17 mouse cellular contexts compared by ENCODE assay signal in the genomic region with DNA sequence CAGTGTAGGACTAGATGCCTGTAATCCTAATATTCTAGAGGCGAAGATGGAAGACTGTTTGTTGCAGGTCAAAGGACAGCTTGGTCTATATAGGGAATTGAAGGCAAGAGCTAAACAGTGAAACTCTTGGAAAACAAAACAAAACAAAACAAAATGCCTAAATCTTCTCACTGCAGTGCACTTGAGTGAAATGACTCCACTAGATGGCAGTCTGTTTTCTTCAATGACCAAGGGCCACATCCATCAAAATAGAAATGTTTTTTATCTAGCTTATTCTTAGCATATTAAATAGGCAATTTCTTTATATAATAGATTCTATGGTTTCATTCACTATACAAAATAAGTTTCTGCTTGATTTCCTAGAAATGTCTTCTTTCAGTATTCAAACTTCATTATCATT.
DNase-seq lines count a peak whose midpoint lies in the region; ATAC-seq and TF ChIP-seq lines count a peak whose summit lies in the region.
"Had no signal": no experiment of that assay in that cellular context is flagged by ENCODE, and none has a peak within 500 bp of the region (broad histone marks: within the 10 kb centered on the region; RNA-seq: fewer than 3 reads in every experiment).

No protein-coding gene starts in this region.

- H3K9ac ChIP-seq in forebrain, embryonic 14.5 days (ENCODE audit: low read length), result no peak overlapping the region
- no peak overlapping the region for H3K9ac ChIP-seq in forebrain, postnatal 0 days
- no peak overlapping the region for H3K9ac ChIP-seq in lung, embryonic 14.5 days
- H3K9ac ChIP-seq: forebrain, embryonic 13.5 days; heart, embryonic 15.5 days; hindbrain, embryonic 15.5 days; lung, embryonic 15.5 days; midbrain, embryonic 12.5 days; neural tube, embryonic 13.5 days had no signal

- no peaks in the 10 kb centered on the region for H3K4me1 ChIP-seq in forebrain, embryonic 14.5 days (ENCODE audit: control insufficient read depth, insufficient read depth, low read length)
- H3K4me1 ChIP-seq in forebrain, postnatal 0 days (ENCODE audit: insufficient read depth), result no peaks in the 10 kb centered on the region
- H3K4me1 ChIP-seq in lung, embryonic 14.5 days (ENCODE audit: insufficient read depth), result no peaks in the 10 kb centered on the region
- H3K4me1 ChIP-seq: forebrain, embryonic 13.5 days; heart, embryonic 15.5 days; hindbrain, embryonic 15.5 days; lung, embryonic 15.5 days; midbrain, embryonic 12.5 days; neural tube, embryonic 13.5 days had no signal

- H3K4me3 ChIP-seq in forebrain, embryonic 14.5 days (ENCODE audit: low read depth, low read length), result no peak overlapping the region
- H3K4me3 ChIP-seq in forebrain, postnatal 0 days (ENCODE audit: low read depth, low read length), result no peak overlapping the region
- no peak overlapping the region for H3K4me3 ChIP-seq in lung, embryonic 14.5 days (ENCODE audit: low read depth, low read length)
- H3K4me3 ChIP-seq: forebrain, embryonic 13.5 days; heart, embryonic 15.5 days; hindbrain, embryonic 15.5 days; lung, embryonic 15.5 days; midbrain, embryonic 12.5 days; neural tube, embryonic 13.5 days had no signal

- no peaks in the 10 kb centered on the region for H3K27me3 ChIP-seq in forebrain, embryonic 14.5 days (replicated peaks; ENCODE audit: control insufficient read depth, insufficient read depth, low read length)
- H3K27me3 ChIP-seq in forebrain, postnatal 0 days (ENCODE audit: insufficient read depth, low read length), result no peaks in the 10 kb centered on the region
- no peaks in the 10 kb centered on the region for H3K27me3 ChIP-seq in lung, embryonic 14.5 days (ENCODE audit: insufficient read depth, low read length)
- H3K27me3 ChIP-seq: forebrain, embryonic 13.5 days; heart, embryonic 15.5 days; hindbrain, embryonic 15.5 days; lung, embryonic 15.5 days; midbrain, embryonic 12.5 days; neural tube, embryonic 13.5 days had no signal

- ATAC-seq in forebrain, embryonic 14.5 days, result no peak
- no peak for ATAC-seq in forebrain, postnatal 0 days
- no peak for ATAC-seq in lung, embryonic 14.5 days (ENCODE audit: insufficient read depth)
- peak; percentile 65 for ATAC-seq in megakaryocyte progenitor cell, adult 5-6 weeks (replicated peaks; ENCODE audit: poor library complexity)
- ATAC-seq: forebrain, embryonic 13.5 days had no signal

- H3K27ac ChIP-seq in forebrain, embryonic 14.5 days (ENCODE audit: low read depth, low read length), result no peak overlapping the region
- H3K27ac ChIP-seq in forebrain, postnatal 0 days (ENCODE audit: low read depth, low read length), result no peak overlapping the region
- no peak overlapping the region for H3K27ac ChIP-seq in lung, embryonic 14.5 days (ENCODE audit: low read depth)
- H3K27ac ChIP-seq: forebrain, embryonic 13.5 days; heart, embryonic 15.5 days; hindbrain, embryonic 15.5 days; lung, embryonic 15.5 days; midbrain, embryonic 12.5 days; neural tube, embryonic 13.5 days had no signal

- no peaks in the 10 kb centered on the region for H3K36me3 ChIP-seq in forebrain, embryonic 14.5 days (ENCODE audit: control insufficient read depth, insufficient read depth, low read length)
- no peaks in the 10 kb centered on the region for H3K36me3 ChIP-seq in forebrain, postnatal 0 days (ENCODE audit: insufficient read depth)
- H3K36me3 ChIP-seq in lung, embryonic 14.5 days (ENCODE audit: insufficient read depth), result no peaks in the 10 kb centered on the region
- H3K36me3 ChIP-seq: heart, embryonic 15.5 days; hindbrain, embryonic 15.5 days; lung, embryonic 15.5 days; midbrain, embryonic 12.5 days; neural tube, embryonic 13.5 days had no signal

- 84% methylated on average over 1 of the region's 1 CpGs for WGBS in forebrain, embryonic 14.5 days
- WGBS in forebrain, postnatal 0 days, result 86% methylated on average over 1 of the region's 1 CpGs
- WGBS in lung, embryonic 14.5 days, result 68% methylated on average over 1 of the region's 1 CpGs

- no peak overlapping the region for H3K4me2 ChIP-seq in forebrain, embryonic 14.5 days (ENCODE audit: low read length)
- no peak overlapping the region for H3K4me2 ChIP-seq in forebrain, postnatal 0 days (ENCODE audit: low read depth)
- H3K4me2 ChIP-seq in lung, embryonic 14.5 days, result no peak overlapping the region
- H3K4me2 ChIP-seq: forebrain, embryonic 13.5 days; heart, embryonic 15.5 days; hindbrain, embryonic 15.5 days; lung, embryonic 15.5 days; midbrain, embryonic 12.5 days; neural tube, embryonic 13.5 days had no signal

- TF ChIP-seq CTCF in forebrain, postnatal 0 days (IDR thresholded peaks at IDR 0.05; ENCODE audit: low read depth), result no peak
- no peak for TF ChIP-seq CTCF in lung, embryonic 14.5 days (IDR thresholded peaks at IDR 0.05; ENCODE audit: low read depth)

- DNase-seq in forebrain, embryonic 14.5 days (ENCODE audit: low spot score), result peak; percentile 1
- DNase-seq in forebrain, postnatal 0 days, result no peak
- peak; percentile 25 for DNase-seq in lung, embryonic 14.5 days
- no peak for DNase-seq in lung, adult 18-20 months
- peak; percentile 7 for DNase-seq in ES-CJ7 (ENCODE audit: low read depth, low spot score)
- DNase-seq in urinary bladder, adult 2 months (ENCODE audit: low spot score), result no peak
- DNase-seq in adrenal gland, postnatal 10 days, result no peak
- DNase-seq: cerebellum, adult 8-10 months; gastrocnemius, postnatal 14 days; kidney, adult 9 months had no signal

- H3K9me3 ChIP-seq in forebrain, embryonic 14.5 days (replicated peaks; ENCODE audit: control insufficient read depth, low read length), result no peaks in the 10 kb centered on the region
- no peaks in the 10 kb centered on the region for H3K9me3 ChIP-seq in forebrain, postnatal 0 days (ENCODE audit: low read length)
- no peaks in the 10 kb centered on the region for H3K9me3 ChIP-seq in lung, embryonic 14.5 days (ENCODE audit: low read depth, low read length)
- H3K9me3 ChIP-seq: forebrain, embryonic 13.5 days; heart, embryonic 15.5 days; hindbrain, embryonic 15.5 days; lung, embryonic 15.5 days; midbrain, embryonic 12.5 days; neural tube, embryonic 13.5 days had no signal

Comparison
In these comparisons a context has a peak if more than half of its experiments do, and no peak if none do; other contexts are left out.
1. DNase-seq: peak in forebrain, embryonic 14.5 days (single experiment), lung, embryonic 14.5 days (single experiment) and ES-CJ7 (single experiment); none in forebrain, postnatal 0 days (single experiment), lung, adult 18-20 months (0 of 2), urinary bladder, adult 2 months (single experiment) and adrenal gland, postnatal 10 days (single experiment).